Mouse (Mus musculus) embryonic fibroblast, embryonic 13.5 days (primary cell): ENCODE data around the gene Hoxb3.

Source experiments
- CTCF ChIP-seq: IDR thresholded peaks from 2 replicates; pipeline ENCODE4 v1.5.1; 2011; ENCODE audit warnings: mild to moderate bottlenecking, control low read depth, low read length, moderate library complexity, borderline replicate concordance; ENCODE audit not compliant: insufficient read depth
- POLR2A ChIP-seq: IDR thresholded peaks from 2 replicates; pipeline ENCODE4 v1.6.1; 2011; ENCODE audit warnings: low read depth, mild to moderate bottlenecking, control low read depth, low read length, moderate library complexity

DNA sequence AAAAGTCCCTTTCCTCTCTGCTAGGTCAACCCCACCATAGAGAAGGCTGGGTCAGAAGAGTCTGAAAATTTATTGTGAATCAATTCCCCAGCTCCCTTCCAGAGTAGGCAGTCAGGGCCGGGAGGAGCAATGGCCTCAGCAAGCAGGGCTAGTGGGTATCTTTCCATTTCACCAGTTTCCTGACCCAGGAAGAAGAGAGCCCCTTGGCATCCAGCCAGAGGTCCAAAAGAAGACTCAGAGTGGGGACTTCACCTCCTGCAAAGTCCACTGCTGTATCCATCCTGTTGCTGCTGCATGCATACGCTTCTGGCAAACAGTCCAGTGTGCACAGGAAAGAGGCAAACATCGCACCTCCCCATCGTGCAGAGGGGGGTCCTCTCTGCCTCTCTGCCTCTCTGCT, 47.2 kb upstream of the Hoxb3 start:
- TF ChIP-seq CTCF (no peak), POLR2A (no peak)
